Mouse (Mus musculus) midbrain, embryonic 15.5 days (tissue): ENCODE results near the gene Ankrd7. TPM values are rescaled to one million over a fixed set of nuclear protein-coding genes. Genes with fewer than 3 reads are reported as not detected.
A peak's percentile ranks its signal among the peaks of the same experiment; 100 is the strongest.
"Not testable (repeated sequence)": the region's sequence is repeated elsewhere in the genome, so short reads cannot be mapped to it uniquely, and the experiment has no call there.

ENCODE experiments used
- ATAC-seq: fragments of 200-750 bp; cut with Nextera tagmentation; replicated peaks from 2 replicates; pipeline ENCODE4 v1.8.0; 2017; ENCODE audit warnings: moderate TSS enrichment
- H3K27ac ChIP-seq: fragments of 300-500 bp; sonication (generic); 2 replicates; pipeline ENCODE4 v1.5.1; 2015; ENCODE audit warnings: mild to moderate bottlenecking, inconsistent platforms
- H3K27me3 ChIP-seq: fragments of 300-500 bp; sonication (generic); replicated peaks from 2 replicates; pipeline ENCODE4 v1.6.1; 2015; ENCODE audit warnings: inconsistent platforms
- H3K36me3 ChIP-seq: fragments of 300-500 bp; sonication (generic); replicated peaks from 2 replicates; pipeline ENCODE4 v1.6.1; 2015; ENCODE audit warnings: inconsistent platforms
- H3K4me1 ChIP-seq: fragments of 300-500 bp; sonication (generic); 2 replicates; pipeline ENCODE4 v1.6.1; 2015; ENCODE audit warnings: inconsistent platforms
- H3K4me2 ChIP-seq: fragments of 300-500 bp; sonication (generic); 2 replicates; pipeline ENCODE4 v1.6.1; 2015; ENCODE audit warnings: inconsistent platforms, mild to moderate bottlenecking, moderate library complexity
- H3K4me3 ChIP-seq: fragments of 300-500 bp; sonication (generic); 2 replicates; pipeline ENCODE4 v1.5.1; 2015; ENCODE audit warnings: mild to moderate bottlenecking, inconsistent platforms
- H3K9ac ChIP-seq: fragments of 300-500 bp; sonication (generic); 2 replicates; pipeline ENCODE4 v1.6.1; 2015; ENCODE audit warnings: mild to moderate bottlenecking, inconsistent platforms
- H3K9me3 ChIP-seq: fragments of 300-500 bp; sonication (generic); 2 replicates; pipeline ENCODE4 v1.6.1; 2016; ENCODE audit warnings: inconsistent platforms
- WGBS: fragments of 180-500 bp; shearing (Covaris S2); methylation state at CpG from one replicate; pipeline ENCODE4 v1.1.7; 2015; ENCODE audit warnings: mixed read lengths; 5-methylcytosine and 5-hydroxymethylcytosine counted together
- polyA plus RNA-seq: library from polyadenylated mRNA; unstranded; fragments of >200 nt; fragmentation: Nextera tagmentation; extraction: Ambion mirVana; gene quantifications from 2 replicates; pipeline ENCODE4 v1.2.1, GENCODE M21; 2015

The Ankrd7 gene
- not detected in 2 replicates for polyA plus RNA-seq

- no peak for ATAC-seq
- no peaks in the 10 kb centered on the region for H3K4me1 ChIP-seq
- no peak within 1 kb of the TSS for H3K27ac ChIP-seq
- H3K27me3 ChIP-seq: no peaks in the 10 kb centered on the region
- H3K4me3 ChIP-seq: no peak within 1 kb of the TSS
- no peaks in the 10 kb centered on the region for H3K9me3 ChIP-seq
- no peak within 1 kb of the TSS for H3K9ac ChIP-seq
- H3K4me2 ChIP-seq: no peak within 1 kb of the TSS
- H3K36me3 ChIP-seq: no peaks in the 10 kb centered on the region
- WGBS: 93% methylated on average over 8 of the region's 8 CpGs
Observed at GRCm38 (mm10) chr6:18866018-18866417, at the start of gene Ankrd7. Gene Ankrd7, plus strand, starts transcription at chr6:18866318.

GRCm38 (mm10) chr6:18819343-18819742 lies 46.8 kb upstream of the Ankrd7 start:
- Histone ChIP-seq H3K36me3 (no peaks in the 10 kb centered on the region), H3K4me1 (no peaks in the 10 kb centered on the region), H3K4me2 (no peak overlapping the region), H3K9ac (no peak overlapping the region), H3K27ac (no peak overlapping the region), H3K4me3 (no peak overlapping the region), H3K9me3 (no peaks in the 10 kb centered on the region), H3K27me3 (no peaks in the 10 kb centered on the region)
- no peak for ATAC-seq
- 14% methylated on average over 4 of the region's 4 CpGs for WGBS

GRCm38 (mm10) chr6:18820246-18820645 lies 45.9 kb upstream of the Ankrd7 start:
- Histone ChIP-seq H3K4me2 (no peak overlapping the region), H3K4me3 (no peak overlapping the region), H3K36me3 (no peaks in the 10 kb centered on the region), H3K4me1 (no peaks in the 10 kb centered on the region), H3K27ac (no peak overlapping the region), H3K9ac (no peak overlapping the region), H3K27me3 (no peaks in the 10 kb centered on the region), H3K9me3 (no peaks in the 10 kb centered on the region)
- no peak for ATAC-seq
- WGBS: 69% methylated on average over 4 of the region's 4 CpGs

GRCm38 (mm10) chr6:18822812-18823211 lies 43.3 kb upstream of the Ankrd7 start:
- no peak overlapping the region for H3K4me2 ChIP-seq
- no peak overlapping the region for H3K9ac ChIP-seq
- no peak overlapping the region for H3K27ac ChIP-seq
- 73% methylated on average over 1 of the region's 1 CpGs for WGBS
- H3K9me3 ChIP-seq: no peaks in the 10 kb centered on the region
- no peaks in the 10 kb centered on the region for H3K27me3 ChIP-seq
- no peaks in the 10 kb centered on the region for H3K36me3 ChIP-seq
- ATAC-seq: no peak
- no peaks in the 10 kb centered on the region for H3K4me1 ChIP-seq
- H3K4me3 ChIP-seq: no peak overlapping the region

GRCm38 (mm10) chr6:18832958-18833357 lies 33.2 kb upstream of the Ankrd7 start:
- Histone ChIP-seq H3K9ac (no peak overlapping the region), H3K4me3 (no peak overlapping the region), H3K36me3 (no peaks in the 10 kb centered on the region), H3K27ac (no peak overlapping the region), H3K4me1 (no peaks in the 10 kb centered on the region), H3K9me3 (no peaks in the 10 kb centered on the region), H3K27me3 (no peaks in the 10 kb centered on the region), H3K4me2 (no peak overlapping the region)
- WGBS: 82% methylated on average over 1 of the region's 1 CpGs
- ATAC-seq: no peak

- WGBS: 81% methylated on average over 7 of the region's 11 CpGs
- H3K9ac ChIP-seq, H3K9me3 ChIP-seq, H3K36me3 ChIP-seq, H3K27me3 ChIP-seq, H3K4me3 ChIP-seq, H3K27ac ChIP-seq, ATAC-seq, H3K4me2 ChIP-seq, H3K4me1 ChIP-seq: not testable (repeated sequence)
Observed at GRCm38 (mm10) chr6:18844529-18844928, 21.6 kb upstream of the Ankrd7 start.

- not testable (repeated sequence) for H3K4me2 ChIP-seq, H3K36me3 ChIP-seq, H3K9ac ChIP-seq, H3K27ac ChIP-seq, H3K4me3 ChIP-seq, H3K27me3 ChIP-seq, ATAC-seq, H3K9me3 ChIP-seq
- 47% methylated on average over 5 of the region's 7 CpGs for WGBS
- peaks cover 13% of the 10 kb centered on the region for H3K4me1 ChIP-seq
Observed at GRCm38 (mm10) chr6:18845571-18845970, 20.5 kb upstream of the Ankrd7 start.

- Histone ChIP-seq H3K4me1 (peaks cover 19% of the 10 kb centered on the region), H3K36me3 (peaks cover 2% of the 10 kb centered on the region; the same call in 1 of the 2 replicates), H3K9ac (peak within 1 kb of the TSS; percentile 97), H3K4me2 (peak within 1 kb of the TSS; percentile 62), H3K4me3 (peak within 1 kb of the TSS; percentile 92), H3K27ac (peak within 1 kb of the TSS; percentile 95), H3K27me3 (no peaks in the 10 kb centered on the region), H3K9me3 (no peaks in the 10 kb centered on the region)
- WGBS: under 1% methylated on average over 37 of the region's 37 CpGs
- peak; percentile 100 for ATAC-seq
Observed at GRCm38 (mm10) chr6:18848051-18848701, 17.9 kb upstream of the Ankrd7 start, which contains the start of gene Lsm8. Gene Lsm8, plus strand, starts transcription at chr6:18848579.

- H3K27me3 ChIP-seq: no peaks in the 10 kb centered on the region
- no peaks in the 10 kb centered on the region for H3K9me3 ChIP-seq
- H3K4me3 ChIP-seq: peak overlapping the region; percentile 92
Observed at GRCm38 (mm10) chr6:18848702-18849061, 17.4 kb upstream of the Ankrd7 start.

GRCm38 (mm10) chr6:18855323-18855722 lies 10.8 kb upstream of the Ankrd7 start:
- no peak overlapping the region for H3K4me2 ChIP-seq
- ATAC-seq: no peak
- no peak overlapping the region for H3K27ac ChIP-seq
- no peak overlapping the region for H3K9ac ChIP-seq
- H3K4me3 ChIP-seq: no peak overlapping the region
- peaks cover 7% of the 10 kb centered on the region for H3K4me1 ChIP-seq
- peaks cover 18% of the 10 kb centered on the region; the same call in 1 of the 2 replicates for H3K36me3 ChIP-seq
- H3K27me3 ChIP-seq: no peaks in the 10 kb centered on the region
- no peaks in the 10 kb centered on the region for H3K9me3 ChIP-seq

More at GRCm38 (mm10) chr6:18848702-18849061, 17.4 kb upstream of the Ankrd7 start:
- H3K9ac ChIP-seq: peak overlapping the region; percentile 97
- peaks cover 6% of the 10 kb centered on the region; the same call in 1 of the 2 replicates for H3K36me3 ChIP-seq
- peak overlapping the region; percentile 62 for H3K4me2 ChIP-seq
- peaks cover 19% of the 10 kb centered on the region for H3K4me1 ChIP-seq
- WGBS: under 1% methylated on average over 28 of the region's 28 CpGs
- H3K27ac ChIP-seq: peak overlapping the region; percentile 95
- ATAC-seq: no peak

- WGBS: 93% methylated on average over 3 of the region's 3 CpGs
- no peak overlapping the region for H3K27ac ChIP-seq
- no peak overlapping the region for H3K4me2 ChIP-seq
- no peak overlapping the region for H3K9ac ChIP-seq
- ATAC-seq: no peak
- no peaks in the 10 kb centered on the region for H3K9me3 ChIP-seq
- H3K4me3 ChIP-seq: no peak overlapping the region
- H3K27me3 ChIP-seq: no peaks in the 10 kb centered on the region
- peaks cover 18% of the 10 kb centered on the region; the same call in 1 of the 2 replicates for H3K36me3 ChIP-seq
- H3K4me1 ChIP-seq: no peaks in the 10 kb centered on the region
Observed at GRCm38 (mm10) chr6:18856487-18857078, 9.5 kb upstream of the Ankrd7 start.

GRCm38 (mm10) chr6:18889030-18889429 lies 22.9 kb downstream of the Ankrd7 start:
- Histone ChIP-seq H3K4me2 (no peak overlapping the region), H3K27me3 (no peaks in the 10 kb centered on the region), H3K9ac (no peak overlapping the region), H3K36me3 (no peaks in the 10 kb centered on the region), H3K4me1 (no peaks in the 10 kb centered on the region), H3K27ac (no peak overlapping the region), H3K9me3 (no peaks in the 10 kb centered on the region), H3K4me3 (no peak overlapping the region)
- ATAC-seq: no peak
- 88% methylated on average over 2 of the region's 2 CpGs for WGBS

- no peak overlapping the region for H3K27ac ChIP-seq
Observed at GRCm38 (mm10) chr6:18894142-18894541, 28.0 kb downstream of the Ankrd7 start.

More at GRCm38 (mm10) chr6:18894142-18894541, 28.0 kb downstream of the Ankrd7 start:
- no peaks in the 10 kb centered on the region for H3K9me3 ChIP-seq
- ATAC-seq: no peak
- H3K27me3 ChIP-seq: no peaks in the 10 kb centered on the region
- no peaks in the 10 kb centered on the region for H3K4me1 ChIP-seq
- no peak overlapping the region for H3K4me3 ChIP-seq
- H3K36me3 ChIP-seq: no peaks in the 10 kb centered on the region
- no peak overlapping the region for H3K9ac ChIP-seq
- no peak overlapping the region for H3K4me2 ChIP-seq
